Mouse (Mus musculus) intestine, embryonic 14.5 days (tissue): ENCODE results near the gene Rtl6. TPM values are rescaled to one million over a fixed set of nuclear protein-coding genes. Genes with fewer than 3 reads are reported as not detected.
A peak's percentile ranks its signal among the peaks of the same experiment; 100 is the strongest.

Source experiments
- ATAC-seq: fragments of 200-750 bp; cut with Nextera tagmentation; replicated peaks from 2 replicates; pipeline ENCODE4 v1.8.0; 2017; ENCODE audit warnings: low read depth, moderate number of reproducible peaks, moderate TSS enrichment, moderate library complexity; ENCODE audit not compliant: low FRiP score, low TSS enrichment
- DNase-seq: peaks from one replicate; pipeline ENCODE4 v3.0.0-alpha.2; 2018; ENCODE audit warnings: low spot score
- H3K27ac ChIP-seq: fragments of 300-500 bp; sonication (generic); 2 replicates; pipeline ENCODE4 v1.5.1; 2014; ENCODE audit warnings: low read depth, mild to moderate bottlenecking, control low read depth
- H3K27me3 ChIP-seq: fragments of 300-500 bp; sonication (generic); replicated peaks from 2 replicates; pipeline ENCODE4 v1.6.1; 2014; ENCODE audit warnings: low read length, control low read depth; ENCODE audit not compliant: control insufficient read depth, insufficient read depth
- H3K36me3 ChIP-seq: fragments of 300-500 bp; sonication (generic); 2 replicates; pipeline ENCODE4 v1.6.1; 2014; ENCODE audit warnings: low read length, control low read depth; ENCODE audit not compliant: control insufficient read depth, insufficient read depth
- H3K4me1 ChIP-seq: fragments of 300-500 bp; sonication (generic); replicated peaks from 2 replicates; pipeline ENCODE4 v1.6.1; 2014; ENCODE audit warnings: low read length, control low read depth, mixed read lengths; ENCODE audit not compliant: control insufficient read depth, insufficient read depth
- H3K4me2 ChIP-seq: fragments of 300-500 bp; sonication (generic); 2 replicates; pipeline ENCODE4 v1.6.1; 2014; ENCODE audit warnings: low read length
- H3K4me3 ChIP-seq: fragments of 300-500 bp; sonication (generic); 2 replicates; pipeline ENCODE4 v1.5.1; 2014; ENCODE audit warnings: low read depth, low read length, control low read depth, mixed read lengths
- H3K9ac ChIP-seq: fragments of 300-500 bp; sonication (generic); 2 replicates; pipeline ENCODE4 v1.6.1; 2014; ENCODE audit warnings: mild to moderate bottlenecking, low read length
- H3K9me3 ChIP-seq: fragments of 300-500 bp; sonication (generic); 2 replicates; pipeline ENCODE4 v1.6.1; 2016; ENCODE audit warnings: low read length, control low read depth; ENCODE audit not compliant: control insufficient read depth
- WGBS: fragments of 180-500 bp; shearing (Covaris S2); extraction: QIAGEN DNeasy Blood & Tissue Kit; methylation state at CpG from one replicate; pipeline ENCODE4 v1.1.7; 2014; 5-methylcytosine and 5-hydroxymethylcytosine counted together
- polyA plus RNA-seq: library from polyadenylated mRNA; unstranded; fragments of >200 nt; fragmentation: Nextera tagmentation; extraction: Ambion mirVana; gene quantifications from 2 replicates; pipeline ENCODE4 v1.2.1, GENCODE M21; 2014

The Rtl6 gene
- 8.9 and 9.0 TPM in 2 replicates for polyA plus RNA-seq

DNA sequence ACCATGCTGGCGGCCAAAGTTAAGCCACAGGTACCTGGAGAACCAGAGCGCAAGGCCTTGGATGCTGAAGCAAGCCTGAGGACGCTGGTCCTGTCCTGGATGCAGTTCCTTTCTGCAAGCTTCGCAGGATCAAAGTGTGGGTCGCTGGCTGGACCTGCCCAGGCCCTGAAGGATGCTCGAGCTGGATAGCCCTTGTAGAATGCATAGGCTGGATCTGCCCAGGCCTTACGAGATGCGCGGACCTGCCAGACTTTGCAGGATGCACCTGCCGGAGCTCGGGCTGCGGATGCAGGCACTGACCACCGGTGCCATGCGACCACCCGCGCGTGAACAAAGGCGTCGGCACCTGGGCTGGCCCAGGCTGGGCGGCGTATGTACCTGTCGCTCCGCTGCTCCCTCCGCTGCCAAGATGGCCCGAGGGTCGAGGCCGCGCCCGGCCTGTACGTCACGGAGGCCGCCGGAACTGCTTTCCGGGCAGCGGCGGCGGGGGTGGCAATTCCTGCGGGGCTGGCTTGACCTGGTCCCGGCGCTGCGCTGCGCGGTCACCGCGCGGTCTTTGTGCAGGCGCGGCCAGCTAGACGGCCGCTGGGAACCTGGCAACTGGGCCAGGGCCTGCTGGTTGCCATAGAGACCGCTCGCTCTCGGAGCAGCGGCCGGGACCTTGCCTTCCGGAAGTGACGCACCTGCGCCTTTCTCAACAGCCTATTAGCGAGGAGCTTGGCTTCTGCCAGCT lies at the start of gene Rtl6:
Gene Rtl6, minus strand, starts transcription at position 635 of the 733 bp plus-strand sequence.
- H3K4me2 ChIP-seq, result peak within 1 kb of the TSS; percentile 53
- peaks cover 12% of the 10 kb centered on the region; the same call in 1 of the 2 replicates for H3K36me3 ChIP-seq
- WGBS, result 11% methylated on average over 49 of the region's 59 CpGs
- peak; percentile 87 for DNase-seq
- peak within 1 kb of the TSS; percentile 68 for H3K4me3 ChIP-seq
- peak within 1 kb of the TSS; percentile 33; the same call in 1 of the 2 replicates for H3K27ac ChIP-seq
- H3K9me3 ChIP-seq, result 0 out of 2 replicates have a peak, but pooled peaks cover 3% of the 10 kb centered on the region
- H3K9ac ChIP-seq, result peak within 1 kb of the TSS; percentile 58
- no peaks in the 10 kb centered on the region for H3K27me3 ChIP-seq
- H3K4me1 ChIP-seq, result 0 out of 2 replicates have a peak, but pooled peaks cover 6% of the 10 kb centered on the region
- peak; percentile 93 for ATAC-seq

GRCm38 (mm10) chr15:84603267-84603963 lies 45.8 kb upstream of the Rtl6 start:
- 67% methylated on average over 8 of the region's 8 CpGs for WGBS
- Histone ChIP-seq H3K4me3 (no peak overlapping the region), H3K27ac (no peak overlapping the region), H3K4me1 (no peaks in the 10 kb centered on the region), H3K4me2 (no peak overlapping the region), H3K27me3 (no peaks in the 10 kb centered on the region), H3K9ac (no peak overlapping the region), H3K9me3 (no peaks in the 10 kb centered on the region), H3K36me3 (no peaks in the 10 kb centered on the region)
- ATAC-seq (no peak), DNase-seq (no peak)

DNA sequence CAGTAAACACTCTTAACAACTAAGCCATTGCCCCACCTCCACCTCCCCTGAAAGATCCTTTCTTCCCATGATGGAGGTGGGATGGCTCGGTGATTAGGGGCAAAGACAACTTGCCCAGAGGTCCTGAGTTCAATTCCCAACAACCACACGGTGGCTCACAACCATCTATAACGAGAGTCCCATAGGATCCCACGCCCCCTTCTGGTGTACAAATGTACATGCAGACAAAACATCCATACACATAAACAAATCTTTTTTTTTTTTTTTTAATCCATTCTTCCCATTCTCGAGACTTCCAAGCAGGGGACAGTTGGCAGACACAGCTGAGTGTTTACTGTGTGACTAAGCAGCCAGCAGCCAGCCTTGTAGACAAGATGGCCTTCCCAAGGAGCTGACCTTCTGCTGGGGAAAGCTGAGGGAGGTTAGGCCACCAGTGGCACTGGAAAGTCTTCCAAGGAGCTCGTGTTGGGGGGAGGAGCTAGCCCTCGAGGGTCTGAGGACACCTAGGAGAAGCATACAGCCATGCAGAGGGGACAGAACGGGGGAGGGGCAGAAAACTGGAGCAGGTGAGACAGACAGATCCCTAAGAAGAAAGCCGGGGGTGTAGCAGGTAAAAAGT lies 43.5 kb upstream of the Rtl6 start:
- DNase-seq, result no peak
- H3K4me3 ChIP-seq, result no peak overlapping the region
- no peak overlapping the region for H3K9ac ChIP-seq
- H3K27me3 ChIP-seq, result no peaks in the 10 kb centered on the region
- 77% methylated on average over 9 of the region's 9 CpGs for WGBS
- no peak overlapping the region for H3K4me2 ChIP-seq
- ATAC-seq, result no peak
- H3K9me3 ChIP-seq, result no peaks in the 10 kb centered on the region
- no peaks in the 10 kb centered on the region for H3K4me1 ChIP-seq
- no peaks in the 10 kb centered on the region for H3K36me3 ChIP-seq
- H3K27ac ChIP-seq, result no peak overlapping the region

DNA sequence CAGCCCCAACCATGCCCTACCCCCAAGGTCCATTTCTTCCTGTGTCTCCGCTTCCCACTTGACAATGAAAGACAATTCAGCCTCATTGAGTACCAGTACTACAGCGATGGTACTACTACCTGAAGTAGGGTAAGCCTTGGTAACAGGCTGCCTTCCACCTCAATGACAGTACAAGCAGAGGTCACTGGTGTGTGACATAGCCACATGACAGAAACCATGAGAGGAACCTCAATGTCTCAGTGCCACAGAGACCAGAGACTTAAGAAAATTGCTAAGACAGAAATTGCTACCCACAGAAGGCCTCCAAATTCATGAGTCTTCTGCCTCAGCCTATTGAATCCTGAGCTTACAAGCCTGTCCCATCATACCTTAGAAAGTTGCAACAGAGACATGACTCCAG lies 41.3 kb upstream of the Rtl6 start:
- ATAC-seq, result no peak
- WGBS, result 92% methylated on average over 2 of the region's 2 CpGs

DNA sequence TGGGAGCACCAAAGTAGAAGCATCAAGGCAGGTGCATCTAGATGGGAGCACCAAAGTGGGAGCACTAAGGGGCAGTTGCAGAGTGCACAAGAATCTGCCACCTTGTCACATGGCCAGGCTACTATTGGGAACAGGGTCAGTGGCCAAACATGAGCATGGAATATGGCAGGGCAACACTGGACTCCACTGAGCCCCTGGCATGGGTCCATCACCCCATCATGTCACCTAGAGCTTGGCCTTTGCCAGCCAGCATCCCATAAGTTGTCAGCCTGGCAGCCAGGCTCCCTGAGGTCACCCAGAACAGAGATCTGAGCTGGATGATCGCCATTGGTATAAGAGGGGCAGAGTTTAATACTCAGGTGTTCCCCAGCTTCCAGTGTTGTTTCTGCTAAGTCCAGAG lies 40.2 kb upstream of the Rtl6 start:
- no peaks in the 10 kb centered on the region for H3K9me3 ChIP-seq
- 78% methylated on average over 1 of the region's 1 CpGs for WGBS
- H3K36me3 ChIP-seq, result no peaks in the 10 kb centered on the region
- no peak overlapping the region for H3K4me3 ChIP-seq
- no peaks in the 10 kb centered on the region for H3K4me1 ChIP-seq
- no peak overlapping the region for H3K9ac ChIP-seq
- H3K27ac ChIP-seq, result no peak overlapping the region
- H3K4me2 ChIP-seq, result no peak overlapping the region
- no peak for DNase-seq
- no peaks in the 10 kb centered on the region for H3K27me3 ChIP-seq
- ATAC-seq, result no peak

More for the DNA sequence above, 41.3 kb upstream of the Rtl6 start:
- Histone ChIP-seq H3K27ac (no peak overlapping the region), H3K4me3 (no peak overlapping the region), H3K9me3 (no peaks in the 10 kb centered on the region), H3K4me1 (no peaks in the 10 kb centered on the region), H3K36me3 (no peaks in the 10 kb centered on the region), H3K27me3 (no peaks in the 10 kb centered on the region), H3K9ac (no peak overlapping the region), H3K4me2 (no peak overlapping the region)
- no peak for DNase-seq

GRCm38 (mm10) chr15:84597021-84597420 lies 39.4 kb upstream of the Rtl6 start:
- Histone ChIP-seq H3K36me3 (no peaks in the 10 kb centered on the region), H3K9ac (no peak overlapping the region), H3K27ac (no peak overlapping the region), H3K27me3 (no peaks in the 10 kb centered on the region), H3K4me3 (no peak overlapping the region), H3K4me1 (no peaks in the 10 kb centered on the region), H3K9me3 (no peaks in the 10 kb centered on the region), H3K4me2 (no peak overlapping the region)
- DNase-seq (no peak), ATAC-seq (no peak)

DNA sequence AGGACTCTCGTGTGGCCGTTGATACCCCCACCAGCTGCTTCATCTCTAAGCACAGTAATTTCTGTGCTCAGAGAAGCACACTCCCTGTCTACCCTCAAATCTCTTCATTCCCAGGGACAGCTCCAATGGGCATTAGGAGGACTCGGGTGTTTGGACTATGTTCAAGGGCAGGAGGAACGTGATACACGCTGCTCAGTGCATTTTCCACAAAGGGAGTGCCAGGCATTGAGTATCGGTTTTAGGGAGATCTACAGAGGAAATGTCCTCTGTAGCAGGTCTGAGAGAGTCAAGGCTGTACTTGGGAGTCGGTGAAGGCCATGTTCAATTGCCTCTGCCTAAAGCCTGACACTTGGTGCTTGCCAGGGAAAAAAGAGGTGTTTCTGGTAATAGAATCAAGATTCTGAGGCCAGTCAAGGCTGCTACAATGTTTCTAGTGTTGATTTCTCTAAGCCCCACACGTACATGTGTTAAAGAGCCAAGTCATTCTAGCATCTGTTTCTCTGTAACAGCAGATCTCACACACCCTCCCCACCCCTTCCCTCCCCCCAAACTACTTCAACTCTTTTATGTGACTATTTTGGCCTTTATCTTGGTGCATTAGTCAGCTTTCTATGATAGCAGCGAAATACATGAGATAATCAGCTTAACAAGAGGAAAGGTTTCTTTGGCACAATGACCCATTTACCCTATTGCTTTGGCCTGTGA lies 37.8 kb upstream of the Rtl6 start:
- H3K4me2 ChIP-seq, result no peak overlapping the region
- no peak overlapping the region for H3K4me3 ChIP-seq
- H3K4me1 ChIP-seq, result no peaks in the 10 kb centered on the region
- DNase-seq, result no peak
- no peak overlapping the region for H3K9ac ChIP-seq
- H3K27me3 ChIP-seq, result no peaks in the 10 kb centered on the region
- H3K9me3 ChIP-seq, result no peaks in the 10 kb centered on the region
- no peak for ATAC-seq
- no peak overlapping the region for H3K27ac ChIP-seq
- no peaks in the 10 kb centered on the region for H3K36me3 ChIP-seq
- 78% methylated on average over 9 of the region's 9 CpGs for WGBS

- ATAC-seq (no peak), DNase-seq (no peak)
- no peak overlapping the region for H3K27ac ChIP-seq
- no peak overlapping the region for H3K4me2 ChIP-seq
- H3K4me3 ChIP-seq, result no peak overlapping the region
- no peaks in the 10 kb centered on the region for H3K9me3 ChIP-seq
- no peaks in the 10 kb centered on the region for H3K27me3 ChIP-seq
- H3K9ac ChIP-seq, result no peak overlapping the region
- 46% methylated on average over 9 of the region's 9 CpGs for WGBS
- no peaks in the 10 kb centered on the region for H3K4me1 ChIP-seq
- H3K36me3 ChIP-seq, result no peaks in the 10 kb centered on the region
These were observed 35.9 kb upstream of the Rtl6 start for GRCm38 (mm10) chr15:84593514-84593913.
